Mouse (Mus musculus) forebrain, embryonic 14.5 days (tissue): Measurements from ENCODE around the gene Pabpn1. TPM values are rescaled to one million over a fixed set of nuclear protein-coding genes. Genes with fewer than 3 reads are reported as not detected.
A peak's percentile ranks its signal among the peaks of the same experiment; 100 is the strongest.

Experiments
- ATAC-seq: fragments of 200-750 bp; cut with Nextera tagmentation; 2 replicates; pipeline ENCODE4 v1.8.0; 2017; ENCODE audit warnings: mild to moderate bottlenecking, moderate library complexity
- DNase-seq: peaks from one replicate; pipeline ENCODE4 v3.0.0-alpha.2; 2015; ENCODE audit warnings: low spot score
- H3K27ac ChIP-seq: fragments of 300-500 bp; sonication (generic); 2 replicates; pipeline ENCODE4 v1.5.1; 2014; ENCODE audit warnings: low read depth, mild to moderate bottlenecking, control low read depth, low read length, moderate library complexity
- H3K27me3 ChIP-seq: fragments of 300-500 bp; sonication (generic); replicated peaks from 2 replicates; pipeline ENCODE4 v1.6.1; 2014; ENCODE audit warnings: low read length, control low read depth, mixed read lengths; ENCODE audit not compliant: control insufficient read depth, insufficient read depth
- H3K36me3 ChIP-seq: fragments of 300-500 bp; sonication (generic); 2 replicates; pipeline ENCODE4 v1.6.1; 2014; ENCODE audit warnings: low read length, control low read depth; ENCODE audit not compliant: control insufficient read depth, insufficient read depth
- H3K4me1 ChIP-seq: fragments of 300-500 bp; sonication (generic); 2 replicates; pipeline ENCODE4 v1.6.1; 2014; ENCODE audit warnings: antibody characterized with exemption, low read length, control low read depth; ENCODE audit not compliant: control insufficient read depth, insufficient read depth
- H3K4me2 ChIP-seq: fragments of 300-500 bp; sonication (generic); 2 replicates; pipeline ENCODE4 v1.6.1; 2014; ENCODE audit warnings: mild to moderate bottlenecking, control low read depth, low read length
- H3K4me3 ChIP-seq: fragments of 300-500 bp; sonication (generic); 2 replicates; pipeline ENCODE4 v1.5.1; 2014; ENCODE audit warnings: low read depth, low read length, control low read depth
- H3K9ac ChIP-seq: fragments of 300-500 bp; sonication (generic); 2 replicates; pipeline ENCODE4 v1.6.1; 2014; ENCODE audit warnings: mild to moderate bottlenecking, low read length, control low read depth, moderate library complexity
- H3K9me3 ChIP-seq: fragments of 300-500 bp; sonication (generic); replicated peaks from 2 replicates; pipeline ENCODE4 v1.6.1; 2016; ENCODE audit warnings: low read length, control low read depth, mixed read lengths; ENCODE audit not compliant: control insufficient read depth
- WGBS: fragments of 180-500 bp; shearing (Covaris S2); extraction: QIAGEN DNeasy Blood & Tissue Kit; methylation state at CpG from one replicate; pipeline ENCODE4 v1.1.7; 2014; 5-methylcytosine and 5-hydroxymethylcytosine counted together
- polyA plus RNA-seq: library from polyadenylated mRNA; unstranded; fragments of >200 nt; fragmentation: Nextera tagmentation; extraction: Ambion mirVana; gene quantifications from 2 replicates; pipeline ENCODE4 v1.2.1, GENCODE M21; 2014

Pabpn1 gene
- polyA plus RNA-seq, 1 experiment from 2014 or later, result 140 TPM

GRCm38 (mm10) chr14:54926401-54927158 lies 34.3 kb downstream of the Pabpn1 start:
- Histone ChIP-seq H3K4me2 (peak overlapping the region; percentile 93), H3K9ac (peak overlapping the region; percentile 87), H3K4me1 (peaks cover 22% of the 10 kb centered on the region), H3K9me3 (peaks cover 2% of the 10 kb centered on the region), H3K27me3 (no peaks in the 10 kb centered on the region), H3K36me3 (no peaks in the 10 kb centered on the region; the same call in 1 of the 2 replicates), H3K4me3 (peak overlapping the region; percentile 47), H3K27ac (peak overlapping the region; percentile 97)
- DNase-seq, result peak; percentile 84
- ATAC-seq, result peak; percentile 65
- WGBS, result under 1% methylated on average over 57 of the region's 58 CpGs

- WGBS, result 12% methylated on average over 7 of the region's 7 CpGs
- H3K4me2 ChIP-seq, result peak overlapping the region; percentile 93
- H3K4me3 ChIP-seq, result peak overlapping the region; percentile 47
- no peak for ATAC-seq
- H3K4me1 ChIP-seq, result peaks cover 22% of the 10 kb centered on the region
- H3K27me3 ChIP-seq, result no peaks in the 10 kb centered on the region
- H3K9ac ChIP-seq, result peak overlapping the region; percentile 87
- H3K36me3 ChIP-seq, result no peaks in the 10 kb centered on the region
- H3K9me3 ChIP-seq, result no peaks in the 10 kb centered on the region
- no peak for DNase-seq
- peak overlapping the region; percentile 97 for H3K27ac ChIP-seq
Observed at GRCm38 (mm10) chr14:54927296-54927695, 35.0 kb downstream of the Pabpn1 start.

GRCm38 (mm10) chr14:54929801-54930200 lies 37.5 kb downstream of the Pabpn1 start:
- no peaks in the 10 kb centered on the region for H3K27me3 ChIP-seq
- 85% methylated on average over 5 of the region's 5 CpGs for whole genome bisulfite sequencing
- DNase-seq (no peak), ATAC-seq (no peak)
- H3K36me3 ChIP-seq, result no peaks in the 10 kb centered on the region
- no peak overlapping the region for H3K9ac ChIP-seq
- no peak overlapping the region for H3K27ac ChIP-seq
- no peak overlapping the region for H3K4me3 ChIP-seq
- no peaks in the 10 kb centered on the region for H3K9me3 ChIP-seq
- H3K4me2 ChIP-seq, result no peak overlapping the region
- peaks cover 19% of the 10 kb centered on the region for H3K4me1 ChIP-seq

GRCm38 (mm10) chr14:54930431-54930830 lies 38.1 kb downstream of the Pabpn1 start:
- no peak overlapping the region for H3K9ac ChIP-seq
- H3K27me3 ChIP-seq, result no peaks in the 10 kb centered on the region
- peaks cover 17% of the 10 kb centered on the region for H3K4me1 ChIP-seq
- H3K4me2 ChIP-seq, result no peak overlapping the region
- DNase-seq (peak; percentile 45), ATAC-seq (no peak)
- 19% methylated on average over 2 of the region's 2 CpGs for WGBS
- H3K4me3 ChIP-seq, result no peak overlapping the region
- H3K9me3 ChIP-seq, result no peaks in the 10 kb centered on the region
- no peaks in the 10 kb centered on the region for H3K36me3 ChIP-seq
- no peak overlapping the region for H3K27ac ChIP-seq

GRCm38 (mm10) chr14:54932645-54933150 lies 40.4 kb downstream of the Pabpn1 start, which contains the start of gene Il25:
Gene Il25 (plus strand): TSS chr14:54932695.
- DNase-seq (peak; percentile 25), ATAC-seq (no peak)
- H3K4me1 ChIP-seq, result peaks cover 5% of the 10 kb centered on the region; the same call in 1 of the 2 replicates
- no peaks in the 10 kb centered on the region for H3K9me3 ChIP-seq
- H3K27me3 ChIP-seq, result no peaks in the 10 kb centered on the region
- H3K4me3 ChIP-seq, result no peak within 1 kb of the TSS
- H3K4me2 ChIP-seq, result no peak within 1 kb of the TSS
- no peaks in the 10 kb centered on the region for H3K36me3 ChIP-seq
- WGBS, result 34% methylated on average over 6 of the region's 6 CpGs
- no peak within 1 kb of the TSS for H3K27ac ChIP-seq
- 0 out of 2 replicates have a peak within 1 kb of the TSS, but pooled peaks have one; percentile 13 for H3K9ac ChIP-seq

GRCm38 (mm10) chr14:54935904-54936830 lies 43.9 kb downstream of the Pabpn1 start, which contains the start of gene Cmtm5:
Gene Cmtm5 (plus strand): TSS chr14:54936261.
- WGBS, result 47% methylated on average over 8 of the region's 8 CpGs
- H3K27me3 ChIP-seq, result no peaks in the 10 kb centered on the region
- no peaks in the 10 kb centered on the region for H3K4me1 ChIP-seq
- ATAC-seq (peak; percentile 43; the same call in 1 of the 2 replicates), DNase-seq (peak; percentile 32)
- H3K36me3 ChIP-seq, result no peaks in the 10 kb centered on the region
- no peak within 1 kb of the TSS for H3K9ac ChIP-seq
- H3K4me2 ChIP-seq, result no peak within 1 kb of the TSS
- H3K27ac ChIP-seq, result no peak within 1 kb of the TSS
- no peak within 1 kb of the TSS for H3K4me3 ChIP-seq
- H3K9me3 ChIP-seq, result no peaks in the 10 kb centered on the region

- no peaks in the 10 kb centered on the region for H3K9me3 ChIP-seq
- no peak overlapping the region for H3K27ac ChIP-seq
- no peak overlapping the region for H3K4me2 ChIP-seq
- no peaks in the 10 kb centered on the region for H3K36me3 ChIP-seq
- DNase-seq, result no peak
- no peak overlapping the region for H3K4me3 ChIP-seq
- H3K27me3 ChIP-seq, result no peaks in the 10 kb centered on the region
- 70% methylated on average over 6 of the region's 6 CpGs for WGBS
- ATAC-seq, result no peak
- H3K4me1 ChIP-seq, result no peaks in the 10 kb centered on the region
- no peak overlapping the region for H3K9ac ChIP-seq
Observed at GRCm38 (mm10) chr14:54936831-54937160, 44.5 kb downstream of the Pabpn1 start.

- Histone ChIP-seq H3K9ac (no peak overlapping the region), H3K27ac (no peak overlapping the region), H3K4me1 (no peaks in the 10 kb centered on the region), H3K4me3 (no peak overlapping the region), H3K27me3 (no peaks in the 10 kb centered on the region), H3K36me3 (no peaks in the 10 kb centered on the region), H3K4me2 (no peak overlapping the region), H3K9me3 (no peaks in the 10 kb centered on the region)
- 94% methylated on average over 16 of the region's 16 CpGs for WGBS
- ATAC-seq, result no peak
- no peak for DNase-seq
Observed at GRCm38 (mm10) chr14:54937361-54938182, 45.3 kb downstream of the Pabpn1 start.
